Mouse (Mus musculus) thymus, postnatal 10 days (tissue): ENCODE results near the gene Krr1.

Source experiments
- DNase-seq, 2 experiments: peaks; one replicate each; pipeline ENCODE4 v3.0.0; 2021; ENCODE audit warnings: low spot score in 2 of 2

Krr1 gene

GRCm38 (mm10) chr10:111972542-111973361 lies at the start of gene Krr1:
TSS of gene Krr1 (plus strand) at chr10:111972664.
- DNase-seq, result peak; percentile 80 to 84

GRCm38 (mm10) chr10:111923503-111924135 lies 48.8 kb upstream of the Krr1 start:
- no peak for DNase-seq

- peak; percentile 18 to 22 for DNase-seq
Measured at GRCm38 (mm10) chr10:111924141-111924540, 48.3 kb upstream of the Krr1 start.

GRCm38 (mm10) chr10:111924716-111925488 lies 47.6 kb upstream of the Krr1 start:
- no peak for DNase-seq

- DNase-seq, result peak; percentile 81 to 93
Measured at GRCm38 (mm10) chr10:111925489-111925860, 47.0 kb upstream of the Krr1 start.

- no peak for DNase-seq
Measured at GRCm38 (mm10) chr10:111932621-111933345, 39.7 kb upstream of the Krr1 start.

GRCm38 (mm10) chr10:111935207-111935606 lies 37.3 kb upstream of the Krr1 start:
- no peak for DNase-seq

- DNase-seq, result no peak
Measured at GRCm38 (mm10) chr10:111936021-111936420, 36.4 kb upstream of the Krr1 start.

GRCm38 (mm10) chr10:111936491-111937145 lies 35.8 kb upstream of the Krr1 start:
- DNase-seq, result no peak

GRCm38 (mm10) chr10:111937146-111937534 lies 35.3 kb upstream of the Krr1 start:
- DNase-seq, result no peak

- no peak for DNase-seq
Measured at GRCm38 (mm10) chr10:111943026-111943425, 29.4 kb upstream of the Krr1 start.

- DNase-seq, result no peak
Measured at GRCm38 (mm10) chr10:111945563-111945962, 26.9 kb upstream of the Krr1 start.

- DNase-seq, result no peak
Measured at GRCm38 (mm10) chr10:111948041-111948440, 24.4 kb upstream of the Krr1 start.

- no peak for DNase-seq
Measured at GRCm38 (mm10) chr10:111949008-111949407, 23.5 kb upstream of the Krr1 start.

GRCm38 (mm10) chr10:111955836-111956235 lies 16.6 kb upstream of the Krr1 start:
- no peak for DNase-seq

GRCm38 (mm10) chr10:111957271-111958045 lies 15.0 kb upstream of the Krr1 start:
- DNase-seq, result peak; percentile 22 to 67

GRCm38 (mm10) chr10:111958046-111958421 lies 14.4 kb upstream of the Krr1 start:
- DNase-seq, result no peak

GRCm38 (mm10) chr10:111959353-111959752 lies 13.1 kb upstream of the Krr1 start:
- no peak for DNase-seq

- DNase-seq, result no peak
Measured at GRCm38 (mm10) chr10:111960459-111960858, 12.0 kb upstream of the Krr1 start.

- no peak for DNase-seq
Measured at GRCm38 (mm10) chr10:111966394-111966793, 6.1 kb upstream of the Krr1 start.

GRCm38 (mm10) chr10:111971929-111972328 lies 535 bp upstream of the Krr1 start:
- DNase-seq, result no peak
